Mouse (Mus musculus) spleen, postnatal 4 days (tissue): ENCODE results near the gene Dolk.
A peak's percentile ranks its signal among the peaks of the same experiment; 100 is the strongest.

Experiments used
- DNase-seq, 2 experiments: peaks; one replicate each; pipeline ENCODE4 v3.0.0; 2022; ENCODE audit warnings: low spot score in 2 of 2

The Dolk gene

GRCm38 (mm10) chr2:30286192-30287026 lies at the start of gene Dolk, which contains the start of gene Nup188:
TSS of gene Dolk (minus strand) at chr2:30286334.
TSS of gene Nup188 (plus strand) at chr2:30286397.
- peak; percentile 98 to 99 for DNase-seq

GRCm38 (mm10) chr2:30335324-30335723 lies 49.2 kb upstream of the Dolk start:
- DNase-seq = no peak

- no peak for DNase-seq
Measured at GRCm38 (mm10) chr2:30328791-30329190, 42.7 kb upstream of the Dolk start.

DNA sequence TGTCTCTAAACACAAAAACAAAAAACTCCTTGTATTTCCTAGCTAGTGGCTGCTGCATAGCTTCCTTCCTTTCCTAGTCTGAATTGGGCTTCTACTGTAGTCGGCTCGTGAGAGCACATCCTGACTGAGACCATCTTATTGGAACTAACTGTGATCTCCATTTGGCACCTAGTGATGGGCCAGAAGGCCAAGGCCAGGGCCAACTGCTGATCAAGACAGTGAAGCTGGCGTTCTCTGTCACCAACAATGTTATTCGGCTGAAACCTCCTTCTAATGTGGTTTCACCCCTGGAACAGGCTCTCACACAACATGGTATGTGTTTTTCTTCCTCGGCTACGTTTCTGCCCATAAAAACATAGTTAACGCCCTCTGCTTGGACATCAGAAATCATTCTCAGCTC lies 41.1 kb upstream of the Dolk start:
- DNase-seq = no peak

DNA sequence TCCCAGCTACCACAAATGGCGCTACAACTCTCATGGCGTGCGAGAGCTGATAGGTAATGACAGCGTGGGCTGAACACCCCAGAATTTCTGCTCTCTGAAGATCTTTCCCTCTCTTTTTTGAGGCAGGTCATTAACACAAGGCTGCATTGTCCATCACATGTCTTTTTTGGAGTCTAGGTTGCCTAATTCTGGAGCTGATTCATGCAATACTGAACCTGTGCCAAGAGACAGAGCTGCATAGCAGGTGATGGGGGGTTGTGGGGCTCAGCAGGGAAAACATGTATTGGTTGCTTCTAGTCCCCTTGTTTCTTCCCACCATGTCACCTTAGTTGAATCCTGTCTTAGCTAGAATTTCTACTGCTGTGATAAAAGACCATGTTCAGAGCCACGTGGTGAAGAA lies 39.2 kb upstream of the Dolk start:
- no peak for DNase-seq

DNA sequence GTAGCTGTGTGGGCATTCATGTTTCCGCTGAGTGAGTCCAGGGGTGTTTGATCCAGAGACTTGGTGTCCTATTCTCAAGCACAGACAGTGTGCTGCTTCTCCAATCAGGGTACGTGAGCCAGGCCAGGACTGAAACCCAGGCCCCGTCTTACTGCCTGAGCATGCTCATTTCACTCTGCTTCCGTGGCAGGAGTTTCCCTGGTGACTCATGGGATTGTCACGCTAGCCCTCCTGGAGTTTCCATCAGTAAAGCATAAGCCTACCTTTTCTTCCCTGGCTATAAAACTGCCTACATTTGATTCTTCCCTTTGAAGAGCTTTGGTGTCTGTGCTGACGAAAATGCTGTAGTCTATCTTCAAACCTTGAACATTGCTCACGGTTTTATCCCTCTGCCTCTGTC lies 37.0 kb upstream of the Dolk start:
- no peak for DNase-seq

GRCm38 (mm10) chr2:30319260-30319659 lies 33.1 kb upstream of the Dolk start:
- no peak for DNase-seq

DNA sequence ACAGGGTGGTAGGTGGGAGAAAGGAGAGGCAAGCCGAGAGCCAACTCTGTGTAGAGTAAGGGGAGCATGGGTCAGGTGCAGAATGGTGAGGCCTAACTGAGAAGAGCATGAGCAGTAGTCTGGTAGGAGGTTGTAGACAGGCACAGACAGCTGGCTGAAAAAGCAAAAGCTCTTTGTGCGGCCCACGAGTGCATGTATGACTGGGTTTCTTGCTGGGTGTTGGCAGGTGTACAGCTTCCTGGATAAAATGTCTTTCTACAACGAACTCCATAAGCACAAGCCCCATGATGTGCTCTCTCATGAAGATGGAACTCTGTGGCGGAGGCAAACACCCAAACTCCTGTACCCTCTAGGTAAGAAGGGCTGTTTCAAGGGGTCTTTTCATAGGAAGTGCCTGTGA lies 30.8 kb upstream of the Dolk start:
- DNase-seq = no peak

- DNase-seq = no peak
Measured at GRCm38 (mm10) chr2:30316136-30316535, 30.0 kb upstream of the Dolk start.

DNA sequence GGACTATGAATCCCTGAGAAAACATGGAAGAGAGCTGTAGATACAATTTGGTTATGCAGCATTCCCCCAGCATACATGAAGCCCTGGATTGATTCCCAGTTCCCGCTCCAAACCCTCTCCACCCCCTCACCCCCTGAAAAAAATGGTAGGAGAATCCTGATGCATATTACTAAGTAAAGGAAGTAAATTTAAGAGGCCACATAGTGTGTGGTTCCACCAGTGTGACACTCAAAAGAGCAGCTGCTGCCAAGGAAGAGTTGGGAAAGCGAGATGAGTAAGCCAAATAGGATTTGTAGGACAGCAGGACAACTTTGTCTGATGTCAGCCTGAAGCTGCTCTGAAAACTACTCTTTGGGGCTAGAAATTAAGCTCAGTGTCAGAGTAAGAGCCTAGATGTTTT lies 25.3 kb upstream of the Dolk start:
- DNase-seq = no peak

GRCm38 (mm10) chr2:30309351-30309750 lies 23.2 kb upstream of the Dolk start:
- DNase-seq = no peak

- DNase-seq = no peak
Measured at GRCm38 (mm10) chr2:30306087-30306486, 20.0 kb upstream of the Dolk start.

DNA sequence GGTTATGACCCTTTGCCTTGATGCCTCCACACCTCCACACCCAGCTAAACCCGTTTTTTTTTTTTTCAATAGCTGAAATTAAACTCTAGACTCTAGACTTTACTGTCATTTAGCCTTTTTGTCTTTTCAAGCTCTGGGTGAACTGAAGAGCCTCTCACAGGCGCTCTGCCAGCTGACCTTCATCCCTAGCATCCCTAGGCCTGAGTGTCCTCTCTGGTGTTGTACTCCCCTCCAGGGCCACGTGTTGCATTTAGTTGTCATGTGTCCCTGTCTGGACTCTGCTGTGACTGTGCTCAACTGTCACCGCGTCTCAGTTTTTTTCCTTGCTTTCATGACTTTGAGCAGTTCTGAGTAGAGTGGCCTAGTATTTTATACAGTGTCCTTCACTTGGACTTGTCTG lies 13.8 kb upstream of the Dolk start:
- DNase-seq = no peak

DNA sequence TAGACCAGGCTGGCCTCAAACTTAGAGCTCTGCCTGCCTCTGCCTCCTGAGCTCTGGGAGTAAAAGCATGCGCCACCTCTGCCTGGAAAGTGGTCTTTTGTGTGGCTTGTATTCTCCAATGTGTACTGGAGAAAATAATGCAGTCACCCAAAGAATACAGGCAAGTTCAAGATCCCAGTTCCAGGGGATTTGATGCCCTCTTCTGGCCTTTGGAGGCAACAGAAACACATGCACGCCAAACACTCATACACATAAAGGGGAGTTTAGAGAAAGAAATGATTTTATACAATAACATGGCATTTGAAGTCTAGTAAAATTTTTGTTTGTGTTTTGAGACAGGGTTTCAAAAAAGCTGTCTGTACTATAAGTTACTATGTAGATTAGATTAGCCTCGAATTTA lies 13.4 kb upstream of the Dolk start:
- no peak for DNase-seq

- DNase-seq = peak in 1 of 2 experiments; percentile 65
Measured at GRCm38 (mm10) chr2:30287027-30287373, 866 bp upstream of the Dolk start.

DNA sequence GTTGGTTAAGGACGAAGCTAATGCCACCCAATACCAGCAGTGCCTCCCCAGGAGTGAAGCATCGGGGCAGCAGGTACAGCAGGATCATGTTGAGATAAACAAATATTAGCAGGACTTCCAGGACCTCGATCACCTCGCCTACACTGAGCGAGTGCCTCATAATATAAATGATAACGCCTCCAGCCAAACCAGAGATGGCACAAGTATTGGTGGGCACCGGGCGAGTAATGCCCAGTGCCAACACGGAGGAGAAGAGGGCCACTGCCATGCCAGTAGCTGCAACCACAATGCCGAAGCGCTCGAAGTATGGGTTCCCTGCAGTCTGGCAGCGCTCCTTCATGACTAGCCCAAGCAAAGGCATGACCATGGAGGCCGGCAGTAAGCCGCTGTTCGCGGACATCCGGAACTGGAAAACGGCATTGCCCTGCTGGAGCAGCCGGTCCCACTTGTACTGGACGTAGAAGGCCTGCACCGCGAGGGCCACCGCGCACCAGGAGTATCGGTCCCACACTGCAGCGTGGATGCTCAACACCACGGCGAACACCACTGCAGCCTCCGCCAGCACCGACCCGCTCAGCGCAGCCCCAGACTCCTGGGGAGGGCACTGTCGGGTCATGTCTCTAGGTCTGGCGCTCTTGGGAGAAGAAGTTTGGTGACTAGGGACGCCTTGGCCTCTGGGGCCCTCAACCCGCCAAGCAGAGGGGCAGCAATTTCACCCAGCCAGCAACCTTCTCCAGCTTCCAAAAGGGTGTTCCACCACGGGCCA lies 535 bp downstream of the Dolk start:
- no peak for DNase-seq

- no peak for DNase-seq
Measured at GRCm38 (mm10) chr2:30285004-30285403, 1.1 kb downstream of the Dolk start.

DNA sequence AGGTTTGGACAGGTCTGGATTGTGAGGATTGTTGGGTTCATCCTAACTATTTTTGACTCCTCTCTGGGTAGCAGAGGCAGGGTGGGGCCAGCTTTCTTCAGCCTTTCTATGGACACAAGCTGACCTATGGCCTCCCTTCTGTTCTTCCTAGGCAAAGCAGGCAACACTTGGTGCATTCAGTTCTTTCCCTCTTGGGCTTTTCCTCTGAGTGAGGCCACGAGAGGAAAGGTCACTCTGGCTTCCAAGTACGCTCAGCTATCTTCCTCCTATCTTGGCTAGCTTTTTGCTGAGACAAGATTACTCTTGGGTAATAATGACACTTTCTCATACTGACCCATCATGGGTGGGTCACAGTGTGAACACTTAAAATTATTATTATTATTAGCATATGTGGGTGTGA lies 2.9 kb downstream of the Dolk start:
- DNase-seq = no peak

GRCm38 (mm10) chr2:30281651-30282050 lies 4.5 kb downstream of the Dolk start:
- no peak for DNase-seq

- no peak for DNase-seq
Measured at GRCm38 (mm10) chr2:30280743-30281142, 5.4 kb downstream of the Dolk start, which contains the start of gene Gm28038. TSS of gene Gm28038 (plus strand) at chr2:30281043.

GRCm38 (mm10) chr2:30270134-30270533 lies 16.0 kb downstream of the Dolk start:
- peak; percentile 47 to 73 for DNase-seq

DNA sequence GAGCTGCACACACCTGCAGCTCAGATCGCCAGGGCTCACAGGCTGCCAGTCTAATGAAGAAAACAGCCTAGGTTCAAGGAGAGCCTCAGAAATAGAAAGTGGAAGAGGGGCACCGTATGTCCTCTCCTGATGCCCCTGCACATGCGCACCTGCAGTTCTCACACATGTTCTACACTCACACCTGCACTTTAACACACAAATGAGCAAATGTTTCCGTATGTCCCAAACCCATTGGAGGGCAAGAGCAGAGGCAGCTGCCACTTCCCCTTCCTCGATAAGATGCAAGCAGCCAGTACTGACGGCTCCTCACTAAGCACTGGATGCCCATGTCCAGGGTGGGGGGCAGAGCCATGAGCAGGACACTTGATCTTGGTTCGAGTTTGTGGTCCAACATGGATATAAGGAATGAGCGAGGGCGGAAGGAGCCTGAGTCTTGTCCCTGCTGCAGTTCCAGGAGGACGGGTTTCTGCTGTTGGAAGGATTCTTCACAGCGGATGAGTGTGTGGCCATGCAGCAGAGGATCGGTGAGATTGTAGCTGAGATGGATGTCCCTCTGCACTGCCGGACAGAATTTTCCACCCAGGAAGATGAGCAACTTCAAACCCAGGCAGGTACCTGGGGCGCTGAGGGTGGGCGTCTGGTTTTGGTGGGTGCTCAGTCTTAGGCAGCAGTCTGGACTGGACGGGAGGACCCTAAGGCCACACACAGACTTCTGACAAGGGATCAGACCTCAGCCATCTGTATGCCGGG lies 16.7 kb downstream of the Dolk start:
- DNase-seq = peak in 1 of 2 experiments; percentile 62
